Mouse (Mus musculus) spleen, postnatal 10 days (tissue): Measurements from ENCODE around the gene Mecom.

Experiments
- DNase-seq, 2 experiments: peaks; one replicate each; pipeline ENCODE4 v3.0.0; 2021 to 2022; ENCODE audit warnings: low spot score in 2 of 2

The Mecom gene

DNA sequence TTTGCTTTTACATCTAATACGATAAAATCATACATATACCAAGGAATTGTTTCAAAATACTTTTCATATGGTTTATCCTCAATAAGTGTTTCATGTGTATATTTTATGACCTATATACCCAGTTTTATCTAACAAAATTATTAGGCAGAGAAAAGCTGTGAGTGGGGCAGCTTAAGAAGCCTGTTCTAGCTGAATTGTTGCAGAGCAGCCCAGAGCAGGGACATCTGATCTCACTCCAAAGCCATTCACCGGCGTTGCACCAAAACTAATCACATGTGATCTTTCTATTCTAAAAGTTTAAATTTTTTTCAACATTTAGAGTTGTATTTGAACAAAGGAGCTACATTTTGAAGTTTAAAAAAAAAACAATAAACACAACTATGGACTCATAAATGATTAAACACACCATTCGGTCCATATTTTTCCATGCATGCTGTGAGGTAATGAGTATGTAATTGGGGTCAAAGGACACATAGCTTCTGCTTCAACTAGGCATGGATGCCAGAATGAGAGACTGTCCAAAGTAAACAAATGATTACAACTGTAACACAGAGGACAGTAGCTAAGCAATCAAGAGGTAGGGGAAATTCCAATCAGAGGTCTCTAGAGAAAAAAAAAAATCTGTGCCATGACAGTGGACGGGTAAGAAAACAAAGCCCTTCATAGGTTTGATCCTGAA lies 64.7 kb downstream of the Mecom start:
- no peak for DNase-seq

DNA sequence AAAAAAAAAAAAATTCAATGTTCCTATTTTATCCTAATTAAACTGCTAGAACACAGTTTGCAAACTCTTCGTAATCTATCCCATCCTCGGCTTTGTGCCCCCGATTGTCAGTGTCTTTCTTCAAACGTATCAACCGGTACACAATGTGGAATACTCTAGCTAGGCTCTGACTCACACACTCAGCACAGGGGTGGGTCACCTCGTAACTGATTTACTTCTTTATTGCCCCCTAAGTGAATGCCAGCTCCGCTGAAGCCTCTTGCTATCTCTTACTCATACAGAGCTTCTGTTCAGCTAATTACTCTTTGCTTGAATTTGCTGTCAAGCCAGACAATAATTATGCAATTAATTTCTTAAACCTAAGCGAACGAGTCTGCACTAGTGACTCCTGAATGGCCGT lies 66.1 kb downstream of the Mecom start:
- no peak for DNase-seq

DNA sequence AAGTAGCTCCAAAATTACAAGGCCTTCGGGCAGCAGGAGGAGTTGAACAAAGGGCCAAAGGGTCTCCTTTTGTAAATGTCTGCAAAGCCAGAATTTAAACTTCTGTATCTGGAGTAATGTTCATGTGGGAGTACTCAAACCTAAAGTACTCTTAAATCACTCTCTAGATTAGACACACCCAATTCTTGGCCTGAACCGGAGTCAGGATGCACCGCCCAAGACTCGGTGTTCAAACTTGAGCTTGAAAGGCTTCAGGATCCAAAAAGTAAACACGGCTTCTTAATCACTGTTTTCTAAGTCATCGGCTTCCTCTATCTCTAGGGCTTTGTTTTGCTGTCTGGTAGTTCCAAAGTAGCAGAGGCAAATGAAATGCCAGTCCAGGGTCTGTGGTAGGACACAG lies 67.3 kb downstream of the Mecom start:
- DNase-seq: no peak

DNA sequence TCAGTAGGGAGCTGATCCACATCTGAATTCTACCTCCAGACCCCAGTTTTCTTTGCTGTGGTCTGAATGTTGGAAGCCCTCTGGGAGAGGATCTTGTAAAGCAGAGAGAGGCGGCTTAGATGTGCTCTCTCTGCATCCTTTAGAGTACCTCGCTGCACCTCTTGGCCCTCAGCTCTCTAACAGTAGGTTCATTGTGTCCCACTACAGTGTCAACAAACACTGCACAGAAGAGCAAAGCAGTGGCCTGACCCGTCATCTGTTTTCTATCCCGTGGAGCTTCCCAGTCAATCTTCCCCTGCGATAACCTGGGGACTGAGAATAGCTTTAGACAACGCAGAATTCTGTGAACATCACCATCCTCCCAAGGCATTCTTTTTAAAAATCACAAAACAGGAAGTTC lies 69.6 kb downstream of the Mecom start:
- DNase-seq: no peak

DNA sequence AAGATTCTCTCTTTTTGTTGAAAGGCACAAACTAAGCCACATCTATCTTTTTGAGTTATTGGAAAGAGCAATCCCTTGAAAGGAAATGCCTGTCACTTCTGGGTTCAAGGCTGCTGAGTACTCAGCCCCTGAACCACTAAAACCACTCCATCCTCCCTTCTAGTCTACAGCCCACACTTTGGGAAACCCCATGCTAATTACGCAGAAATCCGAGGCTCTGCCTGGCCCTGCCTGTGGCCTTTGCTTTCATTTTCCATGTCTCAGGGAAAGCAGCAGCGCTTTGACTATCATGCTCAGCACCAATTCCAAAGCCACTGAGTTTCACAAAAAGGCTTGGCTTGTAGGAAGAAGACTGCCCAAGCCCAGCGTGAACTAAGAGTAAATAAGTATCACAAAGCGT lies 70.8 kb downstream of the Mecom start:
- no peak for DNase-seq

DNA sequence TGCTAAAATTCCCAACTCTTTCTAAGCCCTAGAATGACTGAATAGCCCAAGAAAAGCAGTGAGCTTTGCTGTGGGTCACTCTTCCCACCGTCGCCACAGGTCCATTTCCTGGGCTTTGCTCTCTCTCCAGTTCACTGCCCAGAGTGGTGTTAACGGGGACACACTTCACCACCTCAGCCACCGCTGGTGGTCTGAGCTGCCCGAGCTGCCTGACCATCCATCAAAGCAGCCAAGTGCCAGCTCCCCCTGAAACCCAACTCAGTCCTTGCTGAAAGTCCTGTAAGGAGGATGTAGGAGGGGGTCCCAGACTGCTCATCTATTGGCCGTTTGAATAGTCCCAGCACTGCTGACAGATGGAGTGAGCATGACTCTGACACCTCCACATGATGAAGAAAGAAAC lies 72.2 kb downstream of the Mecom start:
- DNase-seq: no peak

DNA sequence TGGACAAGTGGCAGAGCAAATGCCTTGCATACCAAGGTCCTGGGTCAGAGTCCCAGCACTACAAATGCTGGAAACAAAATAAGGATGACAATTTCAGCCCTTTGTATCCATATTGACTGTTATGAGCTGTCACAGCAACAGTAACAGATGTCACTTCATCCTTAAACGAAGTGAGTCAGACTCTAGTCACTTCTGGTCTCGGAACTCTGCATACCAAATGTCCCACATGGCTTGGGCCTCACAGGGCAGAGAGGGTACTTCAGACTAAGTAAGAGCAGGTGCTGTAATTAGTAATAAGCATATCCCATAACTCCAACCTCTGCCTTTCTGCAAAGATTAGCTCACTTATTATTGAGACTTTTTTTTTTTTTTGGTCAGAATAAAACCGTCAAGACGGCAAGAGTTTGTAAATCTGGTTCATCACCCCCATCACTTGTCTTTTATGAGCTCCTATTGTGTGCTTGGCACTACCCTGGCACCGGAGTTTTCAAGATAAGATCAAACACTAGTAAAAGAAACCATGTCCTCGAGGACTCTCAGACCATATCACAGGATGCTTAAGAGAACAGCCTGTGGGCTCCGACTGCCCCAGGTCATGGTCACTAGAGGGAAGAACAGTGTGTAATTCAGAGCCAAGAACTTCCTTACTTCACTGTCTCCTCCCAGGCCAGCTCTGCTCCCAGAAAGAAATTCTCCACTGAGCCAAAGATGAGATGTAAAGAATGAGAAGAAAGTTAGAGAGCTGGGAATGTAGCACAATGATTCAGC lies 79.6 kb downstream of the Mecom start:
- no peak for DNase-seq

DNA sequence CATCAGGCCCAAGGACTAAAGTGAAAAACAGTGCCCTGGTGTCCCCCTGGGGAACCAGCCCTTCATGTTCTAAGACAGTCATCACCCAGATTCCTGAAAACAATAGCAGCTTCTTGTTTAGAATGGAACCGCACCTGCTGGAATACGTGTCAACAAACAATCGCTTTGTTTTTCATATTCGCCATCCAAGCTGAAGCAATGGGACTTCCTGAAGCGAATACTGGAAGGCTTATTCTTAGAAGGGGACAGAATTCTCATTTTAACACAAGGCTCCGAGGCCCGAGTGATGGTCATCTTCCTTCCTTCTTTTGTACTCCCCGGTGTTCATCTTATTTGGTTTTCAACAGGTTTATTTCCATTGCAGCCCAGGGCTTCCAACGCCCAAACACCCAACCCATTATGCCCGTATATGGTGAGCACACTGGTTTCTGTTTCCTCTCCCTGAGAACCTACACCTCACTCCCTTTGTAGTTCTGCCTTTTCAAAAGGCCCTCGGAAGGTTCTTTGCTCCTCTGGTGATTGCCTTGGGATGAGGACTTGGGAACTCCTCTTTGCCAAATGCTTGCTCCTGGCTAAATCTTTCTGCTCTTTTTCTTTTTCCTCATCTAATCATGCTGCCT lies 81.7 kb downstream of the Mecom start:
- DNase-seq: no peak

DNA sequence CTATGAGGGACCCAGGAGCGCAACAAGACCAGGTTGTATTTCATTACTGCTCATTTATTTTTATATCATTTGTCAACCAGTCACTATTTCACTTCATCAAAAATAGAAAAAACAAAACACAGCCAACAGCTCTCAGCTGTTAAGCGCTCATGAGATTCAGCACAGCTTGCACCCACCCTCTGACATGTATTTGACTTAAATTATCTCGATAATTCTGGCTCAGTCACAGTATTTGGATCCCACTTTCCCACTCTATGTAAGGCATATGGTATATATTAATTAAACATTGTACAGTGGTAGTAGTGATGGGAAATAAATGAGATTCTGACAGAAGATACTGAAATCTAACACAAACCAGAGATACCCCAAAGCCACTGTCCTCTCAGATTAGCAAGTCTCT lies 83.3 kb downstream of the Mecom start:
- no peak for DNase-seq

DNA sequence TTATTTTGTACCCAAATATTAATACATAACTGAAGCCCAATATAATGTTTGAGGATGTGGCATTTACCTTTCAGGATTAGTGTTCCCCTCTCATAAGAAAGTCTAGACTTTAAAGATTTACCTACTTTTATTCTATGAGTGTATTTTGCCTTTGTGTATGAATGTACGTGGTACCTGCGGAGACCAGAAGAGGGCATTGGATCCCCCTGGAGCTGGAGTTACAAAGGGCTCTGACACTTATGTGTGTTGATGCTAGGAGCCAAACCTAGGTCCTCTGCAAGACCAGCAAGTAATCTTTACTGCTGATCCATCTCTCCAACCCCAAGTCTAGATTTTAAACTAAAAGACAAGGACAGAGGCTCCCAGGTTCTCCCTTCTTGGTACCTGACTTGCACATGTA lies 86.0 kb downstream of the Mecom start:
- no peak for DNase-seq

DNA sequence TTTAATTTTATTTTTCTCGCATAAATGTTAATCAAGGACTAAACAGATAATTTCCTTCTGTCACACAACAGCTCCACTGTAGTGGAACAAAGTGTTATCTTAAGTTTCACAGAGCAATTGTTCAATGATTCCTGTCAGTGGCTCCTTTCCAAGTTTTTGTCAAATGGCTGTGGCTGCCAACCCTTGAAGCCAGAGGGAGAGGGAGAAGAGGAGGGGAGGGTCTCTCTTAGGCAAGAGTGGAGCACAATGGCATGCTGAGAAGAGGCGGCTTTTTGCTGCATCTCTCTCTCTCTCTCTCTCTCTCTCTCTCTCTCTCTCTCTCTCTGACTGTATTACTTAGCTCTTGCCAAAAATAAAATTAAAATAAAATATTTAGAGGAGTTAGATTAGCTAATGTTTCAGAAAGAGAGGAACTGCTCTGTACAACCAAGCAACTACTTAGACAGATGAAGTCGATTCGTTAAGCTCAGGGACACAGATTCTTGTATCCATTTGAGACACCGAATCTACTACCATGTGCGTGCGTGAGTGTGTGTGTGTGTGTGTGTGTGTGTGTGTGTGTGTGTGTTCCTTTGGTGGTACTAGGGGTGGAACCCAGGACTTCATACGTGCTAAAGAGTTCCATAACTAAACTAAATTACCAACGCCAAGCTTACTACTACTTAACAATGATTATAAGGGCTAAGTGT lies 86.8 kb downstream of the Mecom start:
- DNase-seq: no peak

DNA sequence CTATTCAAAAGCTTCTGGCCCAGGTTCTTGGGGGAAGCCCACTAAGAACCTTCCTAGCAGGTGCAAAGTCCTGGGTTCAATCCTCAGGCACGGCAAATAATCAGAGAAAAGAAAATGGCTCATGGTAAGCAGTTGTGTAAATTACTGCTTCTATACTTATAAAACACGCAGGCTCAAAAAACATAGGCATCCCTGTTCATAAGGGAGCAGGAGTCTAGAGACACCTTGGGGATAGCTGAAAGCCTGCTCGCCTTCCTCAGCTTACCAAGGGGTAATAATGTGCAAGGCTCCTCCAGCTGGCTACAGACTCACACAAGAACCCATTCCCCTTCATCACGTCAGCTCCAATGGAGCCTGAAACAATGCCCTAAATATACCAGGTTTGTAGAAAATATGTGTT lies 88.2 kb downstream of the Mecom start:
- DNase-seq: no peak

DNA sequence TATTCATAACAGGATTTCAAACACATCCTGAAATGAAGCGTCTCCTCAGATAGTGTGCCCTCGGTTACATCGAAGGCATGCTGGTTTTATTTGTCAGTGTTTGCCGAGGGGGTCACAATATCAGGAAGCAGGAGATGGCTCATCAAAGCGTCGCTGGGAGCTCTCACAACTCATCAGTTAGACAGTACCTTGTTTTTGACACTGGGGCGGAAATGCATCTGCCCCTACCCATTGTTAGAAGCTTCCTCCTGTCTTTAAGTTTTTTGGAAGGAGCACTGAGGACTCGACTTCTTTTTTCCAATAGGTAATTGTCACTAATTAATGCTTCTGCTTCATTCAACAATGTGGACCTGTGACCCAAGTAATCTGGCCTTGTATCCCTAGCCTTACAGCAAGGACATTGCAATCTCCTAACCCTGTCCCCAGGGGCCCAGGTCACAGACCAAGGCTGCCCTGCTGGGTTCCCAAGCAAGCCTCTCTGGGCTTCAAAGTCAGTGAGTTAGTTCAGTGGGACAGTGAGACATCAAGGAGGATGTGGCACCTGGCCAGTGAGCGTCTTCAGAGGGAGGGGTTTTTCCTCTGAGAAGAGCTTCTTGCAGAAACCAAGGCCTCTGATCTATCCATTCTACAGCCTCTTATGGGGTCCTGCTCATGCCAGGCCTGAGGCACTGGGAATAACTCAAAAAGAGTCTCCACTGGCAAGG lies 89.7 kb downstream of the Mecom start:
- DNase-seq: no peak

DNA sequence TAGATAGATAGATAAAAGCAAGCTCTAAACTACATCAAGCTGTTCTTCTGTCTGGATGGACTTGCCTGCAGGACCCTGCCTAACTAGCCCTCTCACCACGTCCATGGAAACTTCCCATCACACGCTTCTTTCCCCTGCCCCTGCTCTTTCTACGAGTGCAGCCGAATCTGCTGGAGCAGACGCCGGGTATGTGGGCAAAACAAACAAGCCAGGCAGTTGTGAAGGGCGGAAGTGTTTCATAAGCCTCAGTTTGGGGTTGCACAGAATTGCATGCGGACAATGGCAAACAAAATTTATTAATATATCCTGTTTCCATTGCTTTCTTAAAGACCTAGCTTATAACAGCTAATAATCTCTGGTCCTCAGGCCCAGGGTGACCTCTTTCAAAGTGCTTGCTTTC lies 91.9 kb downstream of the Mecom start:
- no peak for DNase-seq

DNA sequence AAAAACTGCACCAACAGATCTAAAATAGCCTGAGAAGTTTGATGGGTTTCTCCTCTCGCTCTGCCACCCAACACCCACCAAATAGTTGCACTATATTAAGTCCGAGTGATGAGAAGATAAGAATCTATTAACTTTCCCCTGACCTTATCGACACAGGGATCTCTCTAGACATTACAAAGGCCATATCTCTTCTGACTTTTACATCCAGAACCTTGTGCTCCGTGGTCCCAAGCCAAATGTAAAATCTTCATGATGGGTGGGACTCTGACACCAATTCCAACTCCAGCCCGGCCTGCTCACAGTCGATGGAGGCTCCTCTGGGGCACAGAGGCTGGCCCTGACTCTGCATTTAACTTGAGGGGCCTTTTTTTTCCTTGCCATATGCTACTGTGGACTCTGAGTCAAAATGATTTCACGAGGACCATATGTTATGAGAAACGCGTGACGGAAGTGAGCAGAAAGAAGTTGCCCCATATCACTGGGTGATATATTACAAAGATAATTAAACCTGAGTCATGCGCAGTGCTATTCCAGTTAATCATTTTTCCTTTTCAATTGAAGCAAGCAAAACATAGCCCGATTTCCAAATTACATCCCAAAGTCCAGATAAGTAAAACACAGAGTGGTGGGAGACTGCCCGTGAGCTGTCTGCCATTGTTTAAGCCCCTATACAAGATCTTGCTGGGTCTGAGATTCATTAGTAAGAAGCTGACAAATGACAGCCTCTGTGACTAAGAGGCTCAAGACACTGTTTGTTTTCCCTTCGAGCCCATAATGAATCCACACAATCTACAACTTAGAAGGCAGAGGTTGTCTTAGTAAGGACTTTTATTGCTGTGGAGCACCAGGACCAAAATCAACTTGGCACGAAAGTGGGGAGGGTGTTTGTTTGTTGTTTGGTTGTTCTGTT lies 94.0 kb downstream of the Mecom start:
- no peak for DNase-seq

DNA sequence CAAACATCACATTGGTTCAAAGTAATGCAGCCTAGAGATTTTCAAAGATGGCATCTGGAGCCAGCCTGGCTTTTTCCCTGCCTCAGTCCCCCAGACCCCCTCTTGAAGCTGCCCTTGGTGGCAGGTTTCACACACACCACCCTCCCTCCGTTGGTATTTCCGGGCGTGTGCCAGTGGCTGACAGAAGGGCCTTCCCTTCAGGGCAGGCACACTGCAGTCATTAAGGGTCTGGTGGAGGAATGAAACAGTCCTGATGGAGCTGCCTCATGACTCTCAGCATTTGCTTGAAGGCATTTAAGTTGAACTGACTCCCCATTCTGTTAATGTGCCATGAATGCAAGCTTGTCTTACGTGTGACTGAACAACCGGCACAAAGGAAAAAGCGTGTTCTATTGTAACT lies 94.8 kb downstream of the Mecom start:
- no peak for DNase-seq

DNA sequence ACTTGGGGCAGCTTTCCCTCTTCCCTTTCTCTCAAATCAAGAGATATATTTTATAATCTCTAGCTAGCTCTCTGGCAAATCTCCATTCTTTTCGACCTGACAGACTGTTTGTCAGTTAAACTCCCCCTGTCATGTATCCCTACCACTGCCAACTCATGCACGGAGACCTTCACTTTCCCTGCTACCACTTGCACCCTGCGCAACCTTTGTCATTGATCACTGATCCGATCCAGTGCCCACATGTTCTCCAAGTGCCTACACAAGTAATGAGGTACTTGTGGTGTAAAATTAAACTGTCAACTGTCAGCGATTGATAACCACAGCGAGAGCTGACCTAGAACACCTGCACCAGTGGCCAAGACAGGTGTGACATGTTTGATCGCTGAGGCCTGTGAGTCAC lies 95.3 kb downstream of the Mecom start:
- no peak for DNase-seq

DNA sequence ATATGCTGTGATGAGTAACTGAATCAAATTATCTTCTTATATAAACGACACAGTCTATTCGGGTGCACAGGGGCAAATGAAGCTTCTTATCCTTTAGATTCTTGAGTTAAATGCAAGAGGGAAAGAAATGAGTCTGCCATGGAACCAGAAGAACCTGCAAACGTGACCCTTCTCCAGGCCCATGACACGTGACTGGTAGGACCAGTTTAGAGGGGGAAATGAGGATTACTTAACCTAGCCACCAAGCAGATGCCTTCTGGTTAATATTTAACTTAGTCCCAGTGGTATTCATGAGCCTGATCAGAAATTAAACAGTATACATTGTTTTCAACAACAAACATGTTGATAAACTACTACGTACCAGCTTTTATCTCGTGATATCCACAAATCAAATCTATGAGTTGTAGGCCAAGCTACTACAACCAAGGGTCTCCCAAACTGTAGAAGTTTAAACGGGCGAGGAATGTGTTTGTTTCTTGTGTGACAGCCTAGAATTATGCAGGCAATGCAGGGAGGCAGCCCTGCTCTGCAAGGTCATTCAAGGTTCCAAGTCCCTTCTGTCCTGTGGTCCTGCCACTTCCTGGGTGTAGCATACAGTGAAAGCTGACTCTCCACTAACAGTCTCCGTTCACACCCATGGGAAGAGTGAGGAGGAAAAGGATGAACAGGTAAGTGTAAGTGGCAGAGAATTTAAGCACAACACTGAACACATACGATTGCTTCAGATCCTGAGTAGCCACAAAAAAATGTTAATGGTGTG lies 97.4 kb downstream of the Mecom start:
- no peak for DNase-seq

DNA sequence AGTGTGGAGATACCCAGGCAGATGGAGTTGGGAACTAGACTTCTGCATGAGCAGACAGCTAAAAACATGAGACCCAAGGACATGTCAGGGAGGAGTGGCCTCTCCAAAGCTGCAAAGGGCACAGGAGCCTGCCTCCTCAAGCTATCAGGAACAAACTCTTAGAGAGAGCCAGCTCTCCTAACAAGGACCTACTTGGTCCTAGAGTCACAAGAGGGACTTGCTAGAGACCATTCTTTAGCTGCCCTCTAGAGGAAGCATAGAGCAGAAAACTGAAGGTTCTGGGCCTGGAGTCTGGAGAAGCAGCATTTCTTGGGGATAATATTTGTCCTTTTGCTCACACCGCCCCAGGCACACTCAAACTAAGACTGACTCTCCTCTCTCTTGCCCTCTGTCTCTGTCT lies 99.2 kb downstream of the Mecom start:
- DNase-seq: no peak

DNA sequence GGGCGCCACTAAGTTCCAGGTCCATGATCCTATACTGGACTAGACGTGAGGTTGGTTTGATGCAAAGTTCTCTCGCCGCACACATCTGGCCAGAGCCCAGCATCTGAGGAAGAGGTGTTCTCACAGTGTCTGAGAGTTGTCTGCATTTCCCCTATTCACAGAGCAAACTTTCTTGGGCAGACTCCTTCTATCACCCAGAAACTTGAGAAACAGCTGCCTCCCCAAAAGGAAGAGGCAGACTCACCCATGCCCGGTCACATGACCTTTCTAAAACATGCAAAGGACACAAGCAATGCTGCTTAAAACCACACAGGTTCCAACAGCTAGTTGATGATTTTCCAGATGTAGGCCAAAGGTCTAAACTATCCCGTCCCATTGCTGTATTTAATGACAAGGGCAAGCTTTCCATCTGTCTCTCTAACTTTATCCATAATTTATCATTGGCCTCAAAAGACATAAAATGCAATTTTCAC lies 101.8 kb downstream of the Mecom start:
- DNase-seq: no peak
